Mouse (Mus musculus) heart, embryonic 10.5 days (tissue): ENCODE results near the gene Gas1. TPM values are rescaled to one million over a fixed set of nuclear protein-coding genes. Genes with fewer than 3 reads are reported as not detected.

ENCODE experiments used
- DNase-seq: peaks from one replicate; pipeline ENCODE4 v3.0.0-alpha.2; 2017; ENCODE audit warnings: low spot score
- H3K27ac ChIP-seq: fragments of 300-500 bp; sonication (generic); 2 replicates; pipeline ENCODE4 v1.5.1; 2016; ENCODE audit warnings: mild to moderate bottlenecking
- H3K27me3 ChIP-seq: fragments of 300-500 bp; sonication (generic); 2 replicates; pipeline ENCODE4 v1.6.1; 2016; ENCODE audit warnings: mild to moderate bottlenecking; ENCODE audit not compliant: poor library complexity, insufficient read depth, severe bottlenecking
- H3K36me3 ChIP-seq: fragments of 300-500 bp; sonication (generic); 2 replicates; pipeline ENCODE4 v1.6.1; 2016; ENCODE audit warnings: mild to moderate bottlenecking, moderate library complexity
- H3K4me1 ChIP-seq: fragments of 300-500 bp; sonication (generic); 2 replicates; pipeline ENCODE4 v1.6.1; 2016; ENCODE audit warnings: mild to moderate bottlenecking
- H3K4me3 ChIP-seq: fragments of 300-500 bp; sonication (generic); 2 replicates; pipeline ENCODE4 v1.5.1; 2016; ENCODE audit warnings: mild to moderate bottlenecking, moderate library complexity
- H3K9me3 ChIP-seq: fragments of 300-500 bp; sonication (generic); 2 replicates; pipeline ENCODE4 v1.6.1; 2016; ENCODE audit warnings: mild to moderate bottlenecking, moderate library complexity
- WGBS: fragments of 180-500 bp; shearing (Covaris S2); methylation state at CpG from one replicate; pipeline ENCODE4 v1.1.7; 2016; 5-methylcytosine and 5-hydroxymethylcytosine counted together
- polyA plus RNA-seq: library from polyadenylated mRNA; unstranded; fragments of >200 nt; fragmentation: Nextera tagmentation; extraction: Ambion mirVana; gene quantifications from 2 replicates; pipeline ENCODE4 v1.2.1, GENCODE M21; 2016

The Gas1 gene
- polyA plus RNA-seq, 1 experiment from 2014 or later: 71.7 TPM

DNA sequence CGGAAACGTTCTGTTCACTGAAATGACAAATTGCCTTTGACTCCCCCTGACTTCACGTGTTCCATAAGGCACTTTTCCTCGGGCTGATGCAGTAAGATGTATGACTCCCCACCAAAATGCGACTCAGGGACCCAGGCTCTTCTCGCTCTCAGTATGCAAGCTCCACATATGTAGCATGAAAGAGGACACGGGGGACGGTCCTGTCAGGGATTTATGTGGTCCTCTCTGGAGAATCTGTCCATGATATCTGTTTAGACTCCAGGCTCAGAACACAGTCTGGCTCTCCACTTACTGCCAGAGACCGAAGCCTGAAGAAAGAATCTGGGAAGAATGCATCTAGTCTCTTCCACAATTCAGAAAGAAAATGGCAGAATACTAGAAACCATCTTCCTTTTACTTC is 47.6 kb downstream of the Gas1 start:
- H3K4me1 ChIP-seq: peaks cover 8% of the 10 kb centered on the region
- no peak overlapping the region for H3K4me3 ChIP-seq
- WGBS: 72% methylated on average over 9 of the region's 9 CpGs
- H3K36me3 ChIP-seq: no peaks in the 10 kb centered on the region
- no peaks in the 10 kb centered on the region for H3K27me3 ChIP-seq
- DNase-seq: peak; percentile 56
- H3K9me3 ChIP-seq: no peaks in the 10 kb centered on the region
- no peak overlapping the region for H3K27ac ChIP-seq

DNA sequence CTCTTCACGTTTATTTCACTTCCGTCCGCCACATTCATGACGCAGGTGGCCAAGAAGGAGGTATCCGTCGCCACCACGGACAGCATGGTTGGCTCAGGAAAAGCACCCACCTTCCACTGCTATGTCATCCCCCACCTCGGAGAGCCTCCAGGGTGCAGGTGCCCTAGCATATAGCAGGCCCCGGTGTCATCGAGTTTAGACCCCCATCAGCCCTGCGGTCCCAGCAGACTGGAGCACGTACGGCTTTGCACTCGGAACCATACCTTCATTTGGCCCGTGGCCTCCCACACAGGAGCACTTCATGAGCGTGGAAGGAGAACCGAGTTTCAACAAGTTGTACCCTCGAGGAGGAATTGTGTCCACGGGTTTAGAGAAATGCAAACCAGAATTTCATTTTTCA is 50.8 kb downstream of the Gas1 start:
- no peak overlapping the region for H3K27ac ChIP-seq
- no peak overlapping the region for H3K4me3 ChIP-seq
- no peaks in the 10 kb centered on the region for H3K27me3 ChIP-seq
- DNase-seq: no peak
- H3K4me1 ChIP-seq: peaks cover 16% of the 10 kb centered on the region
- H3K9me3 ChIP-seq: no peaks in the 10 kb centered on the region
- no peaks in the 10 kb centered on the region for H3K36me3 ChIP-seq
- 65% methylated on average over 19 of the region's 19 CpGs for WGBS

DNA sequence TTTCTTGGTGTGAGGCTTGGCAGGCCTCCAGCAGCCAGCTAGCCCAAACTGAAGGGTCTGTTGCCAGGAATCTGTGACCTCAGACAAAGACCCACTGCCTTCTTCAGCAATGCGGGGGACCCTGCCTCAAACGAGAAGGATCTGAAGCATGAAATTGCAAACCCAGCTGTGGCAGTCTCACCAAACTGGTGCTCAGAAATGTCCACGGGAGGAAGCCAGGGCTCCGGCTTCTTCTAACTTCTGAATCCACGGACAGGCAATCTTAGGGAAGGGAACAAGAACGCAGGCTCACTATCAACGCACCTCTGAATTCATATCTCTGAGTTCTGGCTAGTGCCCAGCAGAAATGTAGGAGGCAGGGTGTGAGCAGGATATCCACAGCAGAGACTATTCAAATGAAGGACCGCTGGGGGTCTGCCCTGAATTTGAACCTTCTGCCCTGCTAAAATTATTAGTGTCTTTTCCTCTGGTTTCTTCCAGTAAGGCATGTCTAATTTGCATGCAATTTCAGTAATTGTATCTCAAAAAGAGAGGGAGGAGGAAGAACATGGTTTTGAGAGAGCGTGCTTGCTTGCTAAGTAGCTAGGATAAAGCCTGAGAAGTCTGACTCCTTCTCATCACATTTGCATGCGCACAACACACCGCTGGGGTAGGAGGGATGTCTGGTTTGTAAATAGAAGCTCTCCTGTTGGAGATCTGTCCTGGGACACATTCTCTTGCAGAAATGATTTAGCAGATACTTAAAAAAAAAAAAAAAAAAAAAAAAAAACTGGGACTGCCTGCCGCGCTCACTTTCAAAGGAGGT is 51.5 kb downstream of the Gas1 start:
- no peaks in the 10 kb centered on the region for H3K9me3 ChIP-seq
- peaks cover 16% of the 10 kb centered on the region for H3K4me1 ChIP-seq
- H3K4me3 ChIP-seq: no peak overlapping the region
- WGBS: 43% methylated on average over 13 of the region's 13 CpGs
- DNase-seq: no peak
- no peak overlapping the region for H3K27ac ChIP-seq
- H3K27me3 ChIP-seq: no peaks in the 10 kb centered on the region
- H3K36me3 ChIP-seq: no peaks in the 10 kb centered on the region

DNA sequence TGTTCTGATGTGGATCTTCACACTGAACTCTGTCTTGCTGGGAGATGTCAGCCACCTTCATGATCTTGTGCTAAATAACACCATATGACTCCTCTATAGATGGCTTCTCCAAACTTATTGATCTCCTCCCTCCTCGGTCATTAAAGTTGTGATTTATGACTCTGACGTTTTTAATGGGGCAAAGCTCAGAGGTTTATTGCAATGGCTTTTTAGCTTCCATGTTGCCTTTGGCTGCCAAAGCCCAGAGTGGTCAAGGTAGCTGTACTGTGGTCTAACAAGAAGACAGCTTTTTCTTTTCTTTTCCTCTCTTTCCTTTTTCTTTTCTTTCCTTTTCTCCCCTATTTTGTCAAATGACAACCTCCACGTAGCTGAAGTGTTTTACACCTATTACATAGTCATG is 52.1 kb downstream of the Gas1 start:
- no peak for DNase-seq
- Histone ChIP-seq H3K36me3 (no peaks in the 10 kb centered on the region), H3K4me1 (peaks cover 16% of the 10 kb centered on the region), H3K4me3 (no peak overlapping the region), H3K27me3 (no peaks in the 10 kb centered on the region), H3K27ac (no peak overlapping the region), H3K9me3 (no peaks in the 10 kb centered on the region)
- WGBS: 72% methylated on average over 3 of the region's 3 CpGs

DNA sequence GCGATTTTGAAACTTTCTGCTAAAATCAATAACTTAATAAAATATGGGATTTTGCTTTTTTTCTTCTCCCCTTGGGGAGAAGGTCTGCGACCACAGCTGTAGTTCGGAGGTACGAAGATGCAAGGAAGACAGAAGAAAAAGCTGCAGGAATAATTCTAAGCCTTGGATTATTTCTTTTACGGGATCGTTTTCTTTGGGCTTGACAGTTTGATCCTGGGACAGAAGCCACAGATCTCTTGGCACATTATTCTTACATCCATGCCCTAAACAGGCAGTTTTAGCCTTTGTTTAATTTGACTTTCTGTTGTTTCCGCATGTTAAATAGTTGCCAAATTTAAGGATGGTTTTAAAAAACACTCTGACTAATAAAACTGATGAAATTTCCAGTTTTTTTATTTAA is 52.7 kb downstream of the Gas1 start:
- 75% methylated on average over 7 of the region's 7 CpGs for WGBS
- H3K9me3 ChIP-seq: no peaks in the 10 kb centered on the region
- peaks cover 16% of the 10 kb centered on the region for H3K4me1 ChIP-seq
- no peaks in the 10 kb centered on the region for H3K27me3 ChIP-seq
- no peak overlapping the region for H3K4me3 ChIP-seq
- H3K27ac ChIP-seq: no peak overlapping the region
- DNase-seq: no peak
- no peaks in the 10 kb centered on the region for H3K36me3 ChIP-seq
